ENCODE assay signal across 10 mouse cellular contexts in the genomic region with DNA sequence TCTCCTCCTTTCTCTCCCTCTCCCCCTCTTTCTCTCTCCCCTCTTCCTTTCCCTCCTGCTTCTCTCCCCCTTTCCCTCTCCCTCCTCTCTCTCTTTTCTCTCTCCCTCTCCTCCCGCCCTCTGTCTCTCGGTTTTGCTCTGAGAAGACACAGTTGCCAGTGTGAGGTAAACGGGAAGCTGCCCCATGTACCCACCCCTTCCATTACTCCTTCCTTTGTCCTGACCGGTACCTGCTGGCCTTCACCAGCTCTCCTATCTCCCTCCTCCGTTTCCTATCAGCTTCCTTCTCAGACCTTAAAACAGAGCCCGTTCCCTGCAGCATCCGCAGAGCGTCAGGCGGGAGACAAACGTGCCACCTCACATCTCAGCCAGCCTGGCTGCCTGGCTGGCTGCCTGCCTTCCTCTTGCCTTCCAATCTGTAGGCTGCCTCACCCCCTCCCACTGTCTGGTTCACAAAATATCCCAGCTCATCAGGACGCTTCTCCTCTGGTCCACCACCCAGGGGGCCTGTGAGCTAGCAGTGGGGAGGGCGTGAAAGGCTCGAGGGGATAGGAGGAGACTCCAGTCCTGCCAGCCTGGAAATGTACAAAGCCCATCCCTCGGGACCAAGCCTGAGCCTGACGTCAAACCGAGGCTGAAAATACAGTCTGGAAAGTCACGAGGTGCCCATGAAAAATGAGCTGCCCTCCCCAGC. TPM values are rescaled to one million over a fixed set of nuclear protein-coding genes. Genes with fewer than 3 reads are reported as not detected.
DNase-seq lines count a peak whose midpoint lies in the region; ATAC-seq and TF ChIP-seq lines count a peak whose summit lies in the region.
"Had no signal": no experiment of that assay in that cellular context is flagged by ENCODE, and none has a peak within 500 bp of the region (broad histone marks: within the 10 kb centered on the region; RNA-seq: fewer than 3 reads in every experiment).

No protein-coding gene starts in this region.

- no peak overlapping the region for H3K27ac ChIP-seq in liver, embryonic 11.5 days (ENCODE audit: low read depth, low read length)
- peak overlapping the region; percentile 69 for H3K27ac ChIP-seq in embryonic facial prominence, embryonic 10.5 days (replicated peaks)
- no peak overlapping the region for H3K27ac ChIP-seq in heart, embryonic 12.5 days (ENCODE audit: poor library complexity, severe bottlenecking)
- H3K27ac ChIP-seq in midbrain, embryonic 10.5 days (replicated peaks), result peak overlapping the region; percentile 43
- H3K27ac ChIP-seq in stomach, postnatal 0 days (replicated peaks), result 0 out of 2 replicates have a peak overlapping the region, but pooled peaks have one; percentile 18

- no peak for TF ChIP-seq CTCF in stomach, postnatal 0 days (IDR thresholded peaks at IDR 0.05; ENCODE audit: low read depth)

- peak; percentile 34 for DNase-seq in liver, embryonic 11.5 days (ENCODE audit: low spot score)
- DNase-seq in liver, result no peak
- peak; percentile 35 for DNase-seq in embryonic facial prominence, embryonic 10.5 days (ENCODE audit: low spot score)
- peak; percentile 67 to 78 for DNase-seq in layer of hippocampus, postnatal 10 days (ENCODE audit: low spot score in 2 of 2)
- no peak for DNase-seq in midbrain, embryonic 10.5 days (ENCODE audit: low spot score)
- DNase-seq in stomach, postnatal 0 days (ENCODE audit: low spot score), result peak; percentile 23
- no peak for DNase-seq in ovary, postnatal 36 days (ENCODE audit: low spot score)

- H3K9me3 ChIP-seq in liver, embryonic 11.5 days (ENCODE audit: control insufficient read depth, low read length), result no peaks in the 10 kb centered on the region
- no peaks in the 10 kb centered on the region for H3K9me3 ChIP-seq in embryonic facial prominence, embryonic 10.5 days
- no peaks in the 10 kb centered on the region for H3K9me3 ChIP-seq in heart, embryonic 12.5 days (replicated peaks)
- no peaks in the 10 kb centered on the region for H3K9me3 ChIP-seq in midbrain, embryonic 10.5 days (replicated peaks)
- no peaks in the 10 kb centered on the region for H3K9me3 ChIP-seq in stomach, postnatal 0 days (ENCODE audit: control insufficient read depth, low read length)

- H3K4me1 ChIP-seq in liver, embryonic 11.5 days (replicated peaks; ENCODE audit: control insufficient read depth, insufficient read depth, low read length), result no peaks in the 10 kb centered on the region
- peaks cover 16% of the 10 kb centered on the region for H3K4me1 ChIP-seq in embryonic facial prominence, embryonic 10.5 days
- peaks cover 10% of the 10 kb centered on the region for H3K4me1 ChIP-seq in heart, embryonic 12.5 days (replicated peaks)
- H3K4me1 ChIP-seq in midbrain, embryonic 10.5 days, result peaks cover 12% of the 10 kb centered on the region
- no peaks in the 10 kb centered on the region for H3K4me1 ChIP-seq in stomach, postnatal 0 days (replicated peaks; ENCODE audit: control insufficient read depth, insufficient read depth)

- 9% methylated on average over 17 of the region's 17 CpGs for WGBS in liver, embryonic 11.5 days
- WGBS in embryonic facial prominence, embryonic 10.5 days, result 5% methylated on average over 17 of the region's 17 CpGs
- 3% methylated on average over 17 of the region's 17 CpGs for WGBS in heart, embryonic 12.5 days
- WGBS in midbrain, embryonic 10.5 days, result 7% methylated on average over 17 of the region's 17 CpGs
- WGBS in stomach, postnatal 0 days, result 3% methylated on average over 17 of the region's 17 CpGs

- TF ChIP-seq EP300 in stomach, postnatal 0 days (optimal IDR thresholded peaks at IDR 0.05), result no peak

- H3K4me3 ChIP-seq in liver, embryonic 11.5 days (ENCODE audit: low read depth, low read length), result no peak overlapping the region
- H3K4me3 ChIP-seq in embryonic facial prominence, embryonic 10.5 days, result peak overlapping the region; percentile 45
- H3K4me3 ChIP-seq in heart, embryonic 12.5 days, result peak overlapping the region; percentile 25
- peak overlapping the region; percentile 39 for H3K4me3 ChIP-seq in midbrain, embryonic 10.5 days
- H3K4me3 ChIP-seq in stomach, postnatal 0 days (ENCODE audit: low read depth, low read length), result peak overlapping the region; percentile 17; the same call in 1 of the 2 replicates

- no peak for ATAC-seq in liver, embryonic 11.5 days (replicated peaks; ENCODE audit: low FRiP score)
- ATAC-seq in heart, embryonic 12.5 days (ENCODE audit: insufficient number of reproducible peaks, low FRiP score), result peak; percentile 65
- peak; percentile 66; the same call in 1 of the 2 replicates for ATAC-seq in stomach, postnatal 0 days (ENCODE audit: low FRiP score, low TSS enrichment)

- H3K9ac ChIP-seq in liver, embryonic 11.5 days (ENCODE audit: low read depth, low read length), result no peak overlapping the region
- H3K9ac ChIP-seq in heart, embryonic 12.5 days, result no peak overlapping the region
- H3K9ac ChIP-seq in stomach, postnatal 0 days (ENCODE audit: low read length), result peak overlapping the region; percentile 23; the same call in 1 of the 2 replicates

- peak overlapping the region; percentile 30; the same call in 1 of the 2 replicates for H3K4me2 ChIP-seq in liver, embryonic 11.5 days
- peak overlapping the region; percentile 64 for H3K4me2 ChIP-seq in heart, embryonic 12.5 days
- H3K4me2 ChIP-seq in stomach, postnatal 0 days (replicated peaks; ENCODE audit: low read depth), result peak overlapping the region; percentile 44

- H3K27me3 ChIP-seq in liver, embryonic 11.5 days (replicated peaks; ENCODE audit: control insufficient read depth, insufficient read depth, low read length), result peaks cover 10% of the 10 kb centered on the region; the same call in 1 of the 2 replicates
- H3K27me3 ChIP-seq in embryonic facial prominence, embryonic 10.5 days (replicated peaks; ENCODE audit: low read depth, poor library complexity, severe bottlenecking), result peaks cover 41% of the 10 kb centered on the region
- peaks cover 46% of the 10 kb centered on the region for H3K27me3 ChIP-seq in heart, embryonic 12.5 days (replicated peaks)
- peaks cover 39% of the 10 kb centered on the region for H3K27me3 ChIP-seq in midbrain, embryonic 10.5 days (ENCODE audit: low read depth, poor library complexity, severe bottlenecking)
- H3K27me3 ChIP-seq in stomach, postnatal 0 days (ENCODE audit: control insufficient read depth, insufficient read depth, low read length), result no peaks in the 10 kb centered on the region

- H3K36me3 ChIP-seq in liver, embryonic 11.5 days (ENCODE audit: control insufficient read depth, insufficient read depth, low read length), result no peaks in the 10 kb centered on the region
- no peaks in the 10 kb centered on the region for H3K36me3 ChIP-seq in embryonic facial prominence, embryonic 10.5 days (replicated peaks)
- H3K36me3 ChIP-seq in heart, embryonic 12.5 days, result no peaks in the 10 kb centered on the region
- no peaks in the 10 kb centered on the region for H3K36me3 ChIP-seq in midbrain, embryonic 10.5 days
- no peaks in the 10 kb centered on the region for H3K36me3 ChIP-seq in stomach, postnatal 0 days (ENCODE audit: control insufficient read depth, insufficient read depth, low read length)

RNA-seq across cellular contexts. Expression of a gene that starts 17.9 kb away (rescaled TPM):
- not detected in 2 replicates for polyA plus RNA-seq in liver, embryonic 11.5 days (2014; fragmentation: Nextera tagmentation; extraction: Ambion mirVana)
- 0.41 and 0.70 TPM in 2 replicates for polyA plus RNA-seq in embryonic facial prominence, embryonic 10.5 days (2016; fragmentation: Nextera tagmentation; extraction: Ambion mirVana)
- polyA plus RNA-seq in heart, embryonic 12.5 days (2016; fragmentation: Nextera tagmentation; extraction: Ambion mirVana), result not detected in 2 replicates
- not detected for total RNA-seq in layer of hippocampus, postnatal 10 days (2021)
- polyA plus RNA-seq in midbrain, embryonic 10.5 days (2016; fragmentation: Nextera tagmentation; extraction: Ambion mirVana), result 0.12 TPM in 1 of 2 replicates, not detected in the other
- not detected in 2 replicates for polyA plus RNA-seq in stomach, postnatal 0 days (2015; fragmentation: Nextera tagmentation; extraction: Ambion mirVana)
- total RNA-seq: hematopoietic stem cell, adult 5-6 weeks; MEL had no signal

RNA-seq across cellular contexts. Expression of a gene that starts 19.1 kb away (rescaled TPM):
- 0.91 and 2.0 TPM in 2 replicates for polyA plus RNA-seq in liver, embryonic 11.5 days (2014; fragmentation: Nextera tagmentation; extraction: Ambion mirVana)
- polyA plus RNA-seq in embryonic facial prominence, embryonic 10.5 days (2016; fragmentation: Nextera tagmentation; extraction: Ambion mirVana), result 2.2 and 4.9 TPM in 2 replicates
- 3.9 and 4.6 TPM in 2 replicates for polyA plus RNA-seq in heart, embryonic 12.5 days (2016; fragmentation: Nextera tagmentation; extraction: Ambion mirVana)
- 100 to 1,000 TPM; 197 to 222 TPM for total RNA-seq in layer of hippocampus, postnatal 10 days (2021)
- 1.4 and 1.6 TPM in 2 replicates for polyA plus RNA-seq in midbrain, embryonic 10.5 days (2016; fragmentation: Nextera tagmentation; extraction: Ambion mirVana)
- 1.7 and 2.1 TPM in 2 replicates for polyA plus RNA-seq in stomach, postnatal 0 days (2015; fragmentation: Nextera tagmentation; extraction: Ambion mirVana)

RNA-seq across cellular contexts. Expression of a gene that starts 57.9 kb away (rescaled TPM):
- 5.6 and 5.8 TPM in 2 replicates for polyA plus RNA-seq in liver, embryonic 11.5 days (2014; fragmentation: Nextera tagmentation; extraction: Ambion mirVana)
- 41.8 and 43.5 TPM in 2 replicates for polyA plus RNA-seq in embryonic facial prominence, embryonic 10.5 days (2016; fragmentation: Nextera tagmentation; extraction: Ambion mirVana)
- 0.49 and 1.4 TPM in 2 replicates for polyA plus RNA-seq in heart, embryonic 12.5 days (2016; fragmentation: Nextera tagmentation; extraction: Ambion mirVana)
- under 1 TPM; 0.37 to 0.40 TPM for total RNA-seq in layer of hippocampus, postnatal 10 days (2021)
- polyA plus RNA-seq in midbrain, embryonic 10.5 days (2016; fragmentation: Nextera tagmentation; extraction: Ambion mirVana), result 4.9 and 6.7 TPM in 2 replicates
- not detected in 2 replicates for polyA plus RNA-seq in stomach, postnatal 0 days (2015; fragmentation: Nextera tagmentation; extraction: Ambion mirVana)
- total RNA-seq: hematopoietic stem cell, adult 5-6 weeks; MEL had no signal

Comparison
In these comparisons a context has a peak if more than half of its experiments do, and no peak if none do; other contexts are left out.
1. DNase-seq: peak in liver, embryonic 11.5 days (single experiment), embryonic facial prominence, embryonic 10.5 days (single experiment), layer of hippocampus, postnatal 10 days (2 of 2) and stomach, postnatal 0 days (single experiment); none in liver (single experiment), midbrain, embryonic 10.5 days (single experiment) and ovary, postnatal 36 days (single experiment).
2. H3K27ac ChIP-seq: peak in embryonic facial prominence, embryonic 10.5 days (single experiment), midbrain, embryonic 10.5 days (single experiment) and stomach, postnatal 0 days (single experiment); none in liver, embryonic 11.5 days (single experiment) and heart, embryonic 12.5 days (single experiment).
3. Peak in every context shown above with its lines, with median percentiles within 50 percentile points of each other: H3K4me2 ChIP-seq.